Mouse (Mus musculus): ENCODE data around the gene Ctnna3.

GRCm38 (mm10) chr10:64041218-64041617 is 611.3 kb downstream of the Ctnna3 start:
- TF ChIP-seq CTCF (IDR thresholded peaks at IDR 0.05; ENCODE audit: low read depth), result no peak
- no peak for TF ChIP-seq EP300 (IDR thresholded peaks at IDR 0.05; ENCODE audit: low read depth)

Measured in liver, postnatal 0 days (tissue).